Mouse (Mus musculus): ENCODE results near the gene Klf8.

Klf8 gene

DNA sequence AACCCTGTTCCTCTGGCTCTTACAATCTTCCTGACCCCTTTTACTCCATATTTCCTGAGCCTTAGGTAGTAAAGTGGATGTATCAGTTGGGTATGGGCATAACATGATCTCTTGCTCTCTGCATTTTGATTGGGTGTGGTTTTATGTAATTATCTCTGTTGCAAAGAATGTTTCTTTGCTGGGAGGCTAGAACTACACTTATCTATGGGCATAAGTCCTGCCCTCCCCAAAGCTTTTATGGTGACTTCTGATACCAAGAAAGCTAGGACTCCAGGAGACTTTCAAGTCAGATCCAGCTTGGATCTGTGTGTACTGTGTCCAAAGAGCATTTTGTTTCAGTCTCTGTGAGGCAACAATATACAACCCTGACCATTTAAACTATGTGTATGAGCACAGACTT lies 202.3 kb downstream of the Klf8 start:
- DNase-seq (ENCODE audit: low read depth, low spot score) = no peak

DNA sequence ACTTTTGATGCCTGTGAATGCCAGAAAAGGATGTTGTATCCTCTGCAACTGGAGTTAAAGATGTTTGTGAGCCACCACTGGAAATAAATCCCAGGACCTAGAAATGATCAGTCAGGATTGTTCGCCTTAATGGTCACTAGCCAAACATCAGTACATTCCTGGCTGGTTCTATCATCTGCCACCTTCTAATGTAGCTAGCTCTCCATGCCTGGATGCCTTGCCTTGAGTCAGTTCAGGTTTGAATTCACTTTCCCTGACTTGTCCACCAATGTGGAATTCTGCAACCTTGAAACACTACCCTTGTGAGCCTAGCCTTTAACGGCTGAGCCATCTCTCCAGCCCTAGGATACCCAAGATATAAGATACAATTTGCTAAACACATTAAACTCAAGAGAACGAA lies 202.8 kb downstream of the Klf8 start:
- no peak for DNase-seq (ENCODE audit: low read depth, low spot score)

Data from A20 (cell line).